Mouse (Mus musculus) MN1 (cell line): Measurements from ENCODE around the gene Mylip.

Experiments used
- DNase-seq: peaks from one replicate; pipeline ENCODE4 v3.0.0-alpha.2; 2016; ENCODE audit warnings: low spot score

Gene Mylip

GRCm38 (mm10) chr13:45429239-45429638, 39.7 kb downstream of the Mylip start:
- no peak for DNase-seq

DNA sequence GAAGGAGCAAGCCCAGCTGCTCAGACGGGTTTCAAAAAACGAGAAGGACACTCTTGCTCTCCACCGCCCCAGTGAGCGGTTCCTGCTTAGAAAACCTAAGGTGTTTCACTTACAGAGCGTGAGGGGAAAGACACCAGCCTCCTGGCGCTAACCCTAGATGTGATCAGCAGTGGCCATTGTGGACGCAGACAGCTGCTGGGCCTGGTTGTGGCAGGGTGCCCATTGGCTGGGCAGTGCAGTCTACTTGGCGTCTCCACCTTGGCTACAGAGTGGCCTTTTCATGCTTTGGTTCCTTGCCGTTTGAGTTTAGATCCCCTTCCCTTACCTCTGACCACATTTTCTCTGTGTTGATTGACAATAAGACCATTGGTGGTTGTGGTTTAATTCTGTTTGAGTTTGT, 47.6 kb downstream of the Mylip start:
- DNase-seq: no peak

DNA sequence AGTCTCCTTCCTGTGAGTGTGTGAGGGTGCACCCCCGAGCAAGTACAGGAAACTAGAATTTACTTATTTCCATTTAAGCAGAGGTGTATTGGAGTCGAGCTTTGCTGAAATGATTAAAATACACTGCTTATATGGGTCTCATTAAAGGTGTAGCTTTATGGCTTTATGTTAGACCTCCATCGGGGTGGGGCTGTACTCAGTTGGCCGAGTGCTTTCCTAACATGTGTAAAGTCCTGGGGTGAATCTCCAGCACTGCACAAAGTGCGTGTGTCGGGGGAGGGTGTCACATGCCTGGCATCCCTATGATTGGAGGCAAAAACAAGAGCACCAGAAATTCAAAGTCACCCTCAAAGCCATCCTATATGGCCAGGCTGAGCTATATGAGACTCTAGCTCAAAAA, 49.3 kb downstream of the Mylip start:
- no peak for DNase-seq

DNA sequence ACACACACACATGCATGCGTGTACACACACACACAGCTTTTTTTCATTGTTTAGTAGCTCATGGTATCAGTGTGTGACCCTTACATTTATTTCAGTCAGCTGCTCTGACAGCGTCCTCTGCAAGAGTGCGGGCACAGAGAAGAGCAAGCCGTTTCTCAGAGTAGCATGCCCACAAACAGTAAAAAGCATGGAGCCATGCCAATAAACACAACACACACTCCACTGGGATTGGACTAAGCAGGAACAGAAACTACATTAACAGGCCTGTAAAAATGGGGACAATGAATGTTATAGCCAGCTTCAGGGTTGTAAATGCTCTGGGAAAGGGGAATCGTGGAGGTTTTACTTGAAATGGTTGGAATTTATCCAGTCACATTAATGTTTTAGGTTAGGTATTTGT, 50.7 kb downstream of the Mylip start:
- no peak for DNase-seq

- DNase-seq: peak; percentile 43
Measured at GRCm38 (mm10) chr13:45442451-45442850, 52.9 kb downstream of the Mylip start.

DNA sequence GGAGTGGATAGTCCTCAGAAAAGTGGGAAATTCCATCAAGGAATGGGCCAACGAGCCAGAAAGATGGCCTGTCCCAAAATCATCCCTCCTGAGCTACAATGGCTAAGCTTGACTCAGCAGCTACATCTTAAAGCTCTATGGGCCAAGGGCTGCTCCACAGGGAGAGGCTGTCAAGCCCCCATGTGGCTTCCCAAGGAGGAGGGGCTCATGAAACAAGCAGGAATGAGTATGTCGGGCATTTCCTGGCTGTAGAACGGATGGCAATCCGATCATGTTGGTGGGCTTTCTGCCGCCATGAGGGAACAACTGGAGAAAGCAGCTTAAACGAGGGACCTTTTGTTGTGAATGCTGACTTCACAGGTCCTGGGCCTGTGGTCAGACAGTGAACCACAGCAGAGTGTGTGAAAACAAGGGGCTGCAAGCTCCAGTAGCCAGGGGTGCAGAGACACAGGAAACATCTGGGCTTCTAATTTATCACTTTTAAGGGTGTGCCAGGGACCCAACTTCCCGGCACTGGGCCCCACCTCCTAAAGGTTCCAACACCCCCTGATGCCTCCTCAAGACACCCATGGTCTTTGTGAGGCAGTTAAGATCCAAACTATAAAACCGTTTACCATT, 53.5 kb downstream of the Mylip start:
- DNase-seq: no peak

GRCm38 (mm10) chr13:45444220-45444619, 54.7 kb downstream of the Mylip start:
- DNase-seq: no peak

- DNase-seq: no peak
Measured at GRCm38 (mm10) chr13:45444652-45445051, 55.1 kb downstream of the Mylip start.

GRCm38 (mm10) chr13:45446636-45447035, 57.1 kb downstream of the Mylip start:
- DNase-seq: no peak

- DNase-seq: no peak
Measured at GRCm38 (mm10) chr13:45452437-45452836, 62.9 kb downstream of the Mylip start.

DNA sequence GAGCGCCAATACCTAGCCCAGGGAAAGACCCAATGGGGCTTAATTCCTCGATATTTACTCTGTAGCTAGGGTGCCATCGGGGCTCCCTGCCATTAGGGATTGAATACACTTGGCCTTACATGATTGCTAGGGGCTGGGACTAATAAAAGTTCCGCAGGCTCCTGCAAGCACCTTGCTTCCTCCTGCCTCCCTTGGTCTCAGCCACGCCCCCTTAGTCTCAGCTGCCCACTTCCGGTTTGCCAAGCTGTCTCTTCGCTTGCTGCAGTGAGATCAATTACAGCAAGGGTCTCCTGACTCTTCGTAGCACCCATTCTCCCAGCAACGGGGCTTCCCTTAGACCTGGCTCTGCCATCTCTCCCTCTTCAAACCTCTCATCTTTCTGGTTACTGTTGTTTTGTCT, 63.5 kb downstream of the Mylip start:
- DNase-seq: no peak

GRCm38 (mm10) chr13:45454044-45454443, 64.5 kb downstream of the Mylip start:
- no peak for DNase-seq

DNA sequence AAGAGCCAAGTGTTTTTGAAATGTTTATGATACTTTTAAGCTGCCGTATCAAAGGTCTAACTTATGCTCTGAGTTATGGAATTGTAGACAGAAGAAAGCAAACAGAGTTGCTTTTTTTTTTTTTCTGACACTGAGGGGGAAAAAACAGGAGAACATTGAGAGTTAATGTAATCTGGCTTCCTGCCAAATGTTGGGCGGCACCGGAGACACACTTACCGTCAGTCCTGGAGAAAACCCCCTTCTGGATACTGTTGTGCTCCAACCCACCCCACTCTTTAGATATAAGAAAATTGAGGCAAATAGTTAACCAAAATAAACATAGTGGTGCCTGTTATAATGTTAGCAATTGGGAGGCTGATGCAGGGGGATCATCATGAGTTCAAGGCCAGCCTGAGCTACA, 65.1 kb downstream of the Mylip start:
- peak; percentile 60 for DNase-seq

GRCm38 (mm10) chr13:45455108-45455861, 65.7 kb downstream of the Mylip start:
- peak; percentile 50 for DNase-seq

GRCm38 (mm10) chr13:45455862-45456192, 66.3 kb downstream of the Mylip start:
- no peak for DNase-seq

DNA sequence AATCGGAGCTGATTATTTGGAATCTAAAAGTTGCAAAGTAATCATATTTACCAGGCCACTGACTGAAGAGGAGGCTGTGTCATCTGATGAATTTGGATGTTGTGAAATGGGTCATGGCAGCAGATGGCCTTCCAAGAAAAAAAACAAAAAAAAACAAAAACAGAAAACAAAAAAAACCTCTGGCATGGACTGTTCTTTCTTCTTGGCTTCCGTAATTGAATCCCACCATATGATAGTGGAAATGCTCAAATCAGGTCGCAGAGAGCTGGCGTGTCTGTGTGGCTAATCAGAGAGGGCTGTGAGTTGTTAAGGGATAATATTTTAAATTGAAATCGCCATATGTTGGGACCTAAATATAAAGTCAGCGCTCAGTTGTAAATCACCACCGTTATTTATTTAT, 67.9 kb downstream of the Mylip start:
- peak; percentile 60 for DNase-seq

DNA sequence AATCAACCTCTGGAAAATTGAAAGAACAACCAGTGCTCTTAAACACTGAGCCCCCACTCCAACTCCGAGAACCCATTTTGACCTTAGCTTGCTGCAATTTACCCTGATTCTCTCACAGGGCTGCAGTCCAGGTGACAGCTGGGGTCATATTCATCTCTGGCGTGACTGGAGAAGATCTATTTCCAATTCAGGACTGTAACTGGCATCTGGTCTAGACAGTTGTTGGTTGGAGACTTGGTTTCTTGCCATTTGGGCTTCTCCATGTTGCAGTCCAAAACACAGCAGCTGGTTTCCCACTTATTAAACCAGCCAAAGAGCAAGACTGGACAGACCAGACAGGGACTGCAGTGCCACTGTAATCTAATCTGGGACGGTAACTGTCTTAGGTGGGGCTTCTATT, 70.6 kb downstream of the Mylip start:
- DNase-seq: peak; percentile 21

- no peak for DNase-seq
Measured at GRCm38 (mm10) chr13:45461370-45461958, 71.9 kb downstream of the Mylip start.
